Mouse (Mus musculus) bone marrow macrophage, adult 2 months (primary cell): ENCODE measurements at regions not wholly inside any gene's neighbourhood (a gene's known extent, or its start where the extent isn't known, plus 50 kb on each side); places are given as distances from the start of the nearest gene placed in this dataset.

Source experiments
- CTCF ChIP-seq: IDR thresholded peaks from 2 replicates; pipeline ENCODE4 v1.5.1; 2012; ENCODE audit warnings: low read depth, mild to moderate bottlenecking, low read length, moderate library complexity
- POLR2A ChIP-seq: IDR thresholded peaks from 2 replicates; pipeline ENCODE4 v1.6.1; 2012; ENCODE audit warnings: mild to moderate bottlenecking, low read depth, low read length, borderline replicate concordance

DNA sequence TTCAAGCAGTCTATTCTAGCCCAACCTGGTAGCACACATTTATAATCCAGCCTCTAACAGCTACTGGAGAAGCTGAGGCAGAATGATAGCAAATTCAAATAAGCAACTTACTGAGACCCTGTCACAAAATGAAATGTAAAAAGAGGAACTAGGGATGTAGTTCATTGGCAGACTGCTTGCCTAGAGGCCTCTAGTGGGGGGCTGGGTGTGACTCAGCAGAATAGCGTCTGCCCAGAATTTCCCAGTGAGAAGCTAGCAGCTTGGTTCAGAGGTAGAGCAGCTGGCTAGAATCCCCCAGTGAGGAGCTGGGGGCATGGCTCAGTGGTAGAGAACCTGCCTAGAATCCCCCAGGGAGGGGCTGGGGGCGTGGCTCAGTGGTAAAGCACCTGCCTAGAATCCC is 777.5 kb upstream of the Auts2 start:
- TF ChIP-seq CTCF = no peak
- TF ChIP-seq POLR2A = no peak
